Mouse (Mus musculus) fibroblast of lung, adult 2 months (primary cell): Measurements from ENCODE around the gene Creld1.
A peak's percentile ranks its signal among the peaks of the same experiment; 100 is the strongest.

Experiments used
- DNase-seq: peaks from one replicate; pipeline ENCODE4 v3.0.0-alpha.2; 2011; ENCODE audit warnings: low read depth

Gene Creld1

DNA sequence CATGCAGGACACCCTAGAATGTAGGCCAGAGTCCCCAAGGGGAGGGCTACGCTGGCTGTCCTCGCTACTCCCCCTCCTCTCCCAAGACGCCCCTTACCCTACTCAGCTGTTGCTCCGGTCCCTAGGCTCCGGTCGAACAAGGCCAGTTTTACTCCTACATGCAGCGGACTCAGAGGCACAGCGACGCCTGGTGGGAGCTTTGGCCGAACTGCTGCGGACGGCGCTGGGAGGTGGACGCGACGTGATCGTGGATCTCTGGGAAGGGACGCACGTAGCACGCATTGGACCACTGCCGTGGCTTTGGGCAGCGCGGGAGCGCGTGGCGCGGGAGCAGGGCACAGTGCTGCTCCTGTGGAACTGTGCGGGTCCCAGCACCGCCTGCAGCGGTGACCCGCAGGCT is 13.7 kb upstream of the Creld1 start:
- DNase-seq = no peak

DNA sequence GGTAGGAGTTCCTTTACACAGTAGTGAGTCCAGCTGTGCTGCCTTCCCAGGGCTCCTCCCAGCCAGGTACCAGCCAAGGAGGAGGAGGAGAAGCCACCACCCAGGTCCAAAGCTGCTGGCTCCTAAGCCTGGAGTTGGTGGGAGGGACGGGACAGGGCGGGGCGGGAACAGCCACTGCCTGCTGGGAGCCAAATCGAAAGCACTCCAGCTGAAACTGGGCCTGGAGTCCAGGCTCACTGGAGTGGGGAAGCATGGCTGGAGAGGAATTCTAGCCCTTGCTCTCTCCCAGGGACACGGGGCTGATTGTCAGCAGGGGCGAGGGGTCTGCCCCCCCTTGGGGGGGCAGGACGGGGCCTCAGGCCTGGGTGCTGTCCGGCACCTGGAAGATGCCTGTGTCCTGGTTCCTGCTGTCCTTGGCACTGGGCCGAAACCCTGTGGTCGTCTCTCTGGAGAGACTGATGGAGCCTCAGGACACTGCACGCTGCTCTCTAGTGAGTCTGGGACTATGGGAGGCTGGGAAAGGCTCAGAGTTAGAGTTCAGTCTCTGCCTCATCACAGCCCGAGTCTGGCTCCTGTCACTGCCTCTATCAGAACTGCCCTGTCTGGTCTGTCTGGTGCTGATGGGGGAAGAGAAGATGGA is 11.7 kb upstream of the Creld1 start, which contains the start of gene Il17rc:
Il17rc (plus strand) TSS at position 131 of the 640 bp plus-strand sequence.
- DNase-seq = peak; percentile 70

- no peak for DNase-seq
These were observed 11.0 kb upstream of the Creld1 start for GRCm38 (mm10) chr6:113472061-113472460.

DNA sequence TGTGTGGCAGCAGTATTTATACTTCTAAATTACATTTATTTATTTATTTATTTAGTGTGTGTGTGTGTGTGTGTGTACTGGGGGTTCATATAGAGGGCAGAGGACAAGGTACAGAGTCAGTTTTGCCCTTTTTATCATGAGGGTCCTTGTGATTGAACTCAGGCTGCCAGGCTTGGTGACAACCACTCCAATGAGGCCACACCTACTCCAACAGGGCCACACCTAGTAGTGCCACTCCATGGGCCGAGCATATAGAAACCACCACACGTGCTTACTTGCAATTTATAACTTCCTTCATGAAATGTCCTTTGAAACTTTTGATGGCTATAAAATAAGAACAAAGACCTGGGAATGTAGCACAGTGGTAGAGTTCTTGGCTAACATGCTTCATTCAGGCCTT is 9.9 kb upstream of the Creld1 start:
- no peak for DNase-seq

GRCm38 (mm10) chr6:113473715-113474114 is 9.4 kb upstream of the Creld1 start:
- no peak for DNase-seq

DNA sequence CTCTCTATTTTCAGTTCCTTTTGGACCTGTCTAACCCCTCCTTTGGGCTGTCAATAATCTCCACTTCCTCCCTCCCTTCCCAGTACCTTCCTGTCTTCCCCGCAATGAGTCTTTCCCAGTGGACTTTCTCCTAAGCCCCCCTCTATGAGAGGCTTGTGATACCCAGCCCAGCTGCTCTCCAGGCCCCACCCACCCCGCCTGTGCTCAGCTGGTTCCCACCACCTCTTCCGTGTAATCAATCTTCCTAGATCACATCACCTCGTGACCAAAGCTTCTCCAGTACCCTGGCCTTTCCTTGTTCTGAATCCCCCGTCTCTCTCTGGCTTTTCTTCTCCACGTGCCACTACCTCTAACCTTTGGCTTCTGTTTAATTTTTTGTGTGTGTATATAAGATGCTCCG is 5.7 kb upstream of the Creld1 start:
- no peak for DNase-seq

DNA sequence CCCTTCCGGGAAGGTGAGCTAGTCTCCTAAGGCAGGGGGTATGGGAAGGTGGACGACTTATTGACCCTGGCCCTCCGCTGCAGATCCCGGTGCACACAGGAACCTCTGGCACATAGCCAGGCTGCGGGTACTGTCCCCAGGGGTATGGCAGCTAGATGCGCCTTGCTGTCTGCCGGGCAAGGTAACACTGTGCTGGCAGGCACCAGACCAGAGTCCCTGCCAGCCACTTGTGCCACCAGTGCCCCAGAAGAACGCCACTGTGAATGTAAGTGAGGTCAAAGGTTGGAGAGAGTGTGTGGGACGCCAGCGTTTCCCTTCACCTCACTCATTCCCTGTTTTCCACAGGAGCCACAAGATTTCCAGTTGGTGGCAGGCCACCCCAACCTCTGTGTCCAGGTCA is 4.2 kb upstream of the Creld1 start:
- DNase-seq = no peak

GRCm38 (mm10) chr6:113480555-113481373 is 2.3 kb upstream of the Creld1 start:
- DNase-seq = peak; percentile 84

DNA sequence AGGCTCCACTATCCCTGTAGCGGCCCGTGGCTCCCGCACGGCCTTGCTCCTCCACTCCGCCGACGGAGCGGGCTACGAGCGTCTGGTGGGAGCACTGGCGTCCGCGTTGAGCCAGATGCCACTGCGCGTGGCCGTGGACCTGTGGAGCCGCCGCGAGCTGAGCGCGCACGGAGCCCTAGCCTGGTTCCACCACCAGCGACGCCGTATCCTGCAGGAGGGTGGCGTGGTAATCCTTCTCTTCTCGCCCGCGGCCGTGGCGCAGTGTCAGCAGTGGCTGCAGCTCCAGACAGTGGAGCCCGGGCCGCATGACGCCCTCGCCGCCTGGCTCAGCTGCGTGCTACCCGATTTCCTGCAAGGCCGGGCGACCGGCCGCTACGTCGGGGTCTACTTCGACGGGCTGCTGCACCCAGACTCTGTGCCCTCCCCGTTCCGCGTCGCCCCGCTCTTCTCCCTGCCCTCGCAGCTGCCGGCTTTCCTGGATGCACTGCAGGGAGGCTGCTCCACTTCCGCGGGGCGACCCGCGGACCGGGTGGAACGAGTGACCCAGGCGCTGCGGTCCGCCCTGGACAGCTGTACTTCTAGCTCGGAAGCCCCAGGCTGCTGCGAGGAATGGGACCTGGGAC is 509 bp upstream of the Creld1 start:
- no peak for DNase-seq

- no peak for DNase-seq
These were observed 632 bp downstream of the Creld1 start for GRCm38 (mm10) chr6:113483729-113484128.

- peak; percentile 73 for DNase-seq
These were observed 4.1 kb downstream of the Creld1 start for GRCm38 (mm10) chr6:113487125-113487576.

DNA sequence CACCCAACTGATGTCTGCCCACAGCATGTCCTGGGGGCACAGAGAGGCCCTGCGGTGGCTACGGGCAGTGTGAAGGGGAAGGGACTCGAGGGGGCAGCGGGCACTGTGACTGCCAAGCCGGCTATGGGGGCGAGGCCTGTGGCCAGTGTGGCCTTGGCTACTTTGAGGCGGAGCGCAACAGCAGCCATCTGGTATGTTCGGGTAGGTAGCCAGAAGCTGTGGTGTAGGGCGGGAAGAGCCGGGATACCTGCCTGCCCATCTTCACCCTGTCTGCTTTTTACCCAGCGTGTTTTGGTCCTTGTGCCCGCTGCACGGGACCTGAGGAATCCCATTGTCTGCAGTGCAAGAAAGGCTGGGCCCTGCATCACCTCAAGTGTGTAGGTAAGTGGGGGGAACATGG is 6.3 kb downstream of the Creld1 start:
- no peak for DNase-seq

GRCm38 (mm10) chr6:113492101-113492864 is 9.2 kb downstream of the Creld1 start:
- no peak for DNase-seq

- peak; percentile 6 for DNase-seq
These were observed 11.2 kb downstream of the Creld1 start for GRCm38 (mm10) chr6:113494258-113494788.

- no peak for DNase-seq
These were observed 12.1 kb downstream of the Creld1 start for GRCm38 (mm10) chr6:113495071-113495675.

DNA sequence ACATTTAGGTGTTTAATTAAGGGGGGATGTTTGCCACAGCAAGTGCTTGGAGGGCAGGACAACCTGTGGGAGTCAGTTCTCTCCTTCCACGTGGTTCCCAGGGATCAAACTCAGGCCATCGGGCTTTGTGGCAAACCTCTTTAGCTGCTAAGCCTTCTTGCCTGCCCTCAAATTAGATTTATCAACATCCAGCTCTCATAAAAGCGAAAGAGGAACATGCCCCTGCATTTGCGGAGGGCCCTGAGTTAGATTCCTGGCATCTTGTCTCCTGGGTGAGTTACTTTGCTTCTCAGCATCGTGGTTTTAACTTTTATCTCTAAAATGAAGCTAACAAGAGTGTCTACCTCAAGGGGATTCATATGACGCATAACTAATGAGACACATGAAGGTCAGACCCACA is 16.2 kb downstream of the Creld1 start:
- no peak for DNase-seq

GRCm38 (mm10) chr6:113501388-113502084 is 18.4 kb downstream of the Creld1 start, which contains the start of gene Prrt3:
Prrt3 (minus strand) TSS chr6:113501931.
- DNase-seq = no peak

DNA sequence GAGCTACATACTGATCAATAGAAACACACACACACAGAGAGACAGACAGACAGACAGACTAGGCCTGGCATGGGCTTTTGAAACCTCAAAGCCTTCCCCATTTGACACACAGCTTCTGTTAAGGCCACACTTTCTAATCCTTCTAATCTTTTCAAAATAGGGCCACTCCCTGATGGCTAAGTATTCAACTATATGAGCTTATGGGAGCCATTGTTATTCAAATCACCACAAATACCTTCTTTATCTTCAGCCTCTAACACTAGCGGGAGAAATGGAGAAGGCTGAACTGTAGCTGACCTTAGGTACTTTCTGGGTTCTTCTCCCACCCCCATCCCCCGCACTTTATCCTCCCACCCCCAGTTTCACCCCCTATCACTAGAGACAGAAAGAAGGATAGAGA is 19.7 kb downstream of the Creld1 start:
- no peak for DNase-seq

GRCm38 (mm10) chr6:113505689-113506088 is 22.6 kb downstream of the Creld1 start:
- no peak for DNase-seq

DNA sequence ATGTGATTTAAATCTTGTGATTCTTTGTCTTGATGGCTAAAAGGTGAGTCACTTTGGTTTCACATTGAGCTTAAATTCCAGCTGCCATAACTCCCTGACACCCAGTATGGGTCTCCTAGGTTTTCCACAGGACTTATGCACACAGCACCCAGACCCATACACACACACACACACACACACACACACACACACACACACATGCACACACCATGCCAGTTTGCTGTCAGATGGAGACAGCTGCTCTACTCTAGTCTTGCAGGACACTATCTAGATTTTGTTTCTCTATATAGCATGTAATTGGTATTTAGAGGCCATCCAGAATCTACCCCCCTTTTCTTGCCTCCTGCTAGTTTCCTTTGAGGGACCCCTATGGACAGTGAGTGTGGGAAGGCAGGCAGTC is 24.0 kb downstream of the Creld1 start:
- DNase-seq = no peak
